Mouse (Mus musculus): Measurements from ENCODE around the gene Tbce. TPM values are rescaled to one million over a fixed set of nuclear protein-coding genes. Genes with fewer than 3 reads are reported as not detected.
A peak's percentile ranks its signal among the peaks of the same experiment; 100 is the strongest.

Tbce gene
- polyA plus RNA-seq (2014; fragmentation: Nextera tagmentation; extraction: Ambion mirVana): 108 and 111 TPM in 2 replicates

DNA sequence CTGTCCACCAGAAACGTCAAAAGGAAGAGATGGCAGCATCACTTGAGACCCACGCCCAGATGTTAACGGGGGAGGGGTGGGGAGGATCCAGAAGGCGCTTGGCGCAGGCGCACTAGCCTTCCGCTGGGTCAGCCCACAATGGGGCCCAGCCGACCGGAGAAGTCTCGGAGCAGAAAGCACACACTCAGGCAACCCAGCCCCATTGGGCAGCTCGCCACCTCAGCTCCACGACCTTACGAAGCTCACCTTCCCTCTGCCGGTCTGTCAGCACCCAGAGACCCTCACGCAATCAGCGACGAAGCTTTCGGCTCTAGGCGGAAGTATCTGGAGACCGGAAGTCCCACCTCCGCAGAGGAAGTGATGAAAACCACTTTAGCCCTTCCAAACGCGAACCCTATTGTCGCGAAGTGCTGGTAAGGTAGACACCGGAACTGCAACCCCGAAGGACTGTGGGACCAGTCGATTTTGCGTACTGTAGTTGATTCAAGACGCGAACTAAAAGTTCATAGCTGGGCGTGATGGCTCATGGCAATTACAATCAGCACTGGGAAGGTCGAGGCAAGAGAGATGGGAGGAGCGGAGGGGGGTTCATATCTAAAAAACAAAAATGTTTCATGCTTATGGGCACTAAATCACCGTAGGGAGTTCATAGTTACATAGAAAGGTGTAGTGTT, at the start of gene Tbce:
Gene Tbce, minus strand, starts transcription at position 347 of the 674 bp plus-strand sequence.
- Histone ChIP-seq H3K27me3 (ENCODE audit: control insufficient read depth, insufficient read depth, low read length) (no peaks in the 10 kb centered on the region), H3K27ac (peak within 1 kb of the TSS; percentile 99), H3K4me3 (replicated peaks; ENCODE audit: low read length) (peak within 1 kb of the TSS; percentile 64), H3K36me3 (replicated peaks; ENCODE audit: control insufficient read depth, insufficient read depth) (no peaks in the 10 kb centered on the region), H3K4me2 (replicated peaks) (peak within 1 kb of the TSS; percentile 83), H3K4me1 (replicated peaks; ENCODE audit: control insufficient read depth, insufficient read depth, low read length) (peaks cover 17% of the 10 kb centered on the region), H3K9ac (peak within 1 kb of the TSS; percentile 92), H3K9me3 (ENCODE audit: control insufficient read depth, low read length) (no peaks in the 10 kb centered on the region)
- under 1% methylated on average over 35 of the region's 35 CpGs for WGBS
- peak; percentile 98 for ATAC-seq (ENCODE audit: low FRiP score)
- peak; percentile 92 for DNase-seq (ENCODE audit: low spot score)

DNA sequence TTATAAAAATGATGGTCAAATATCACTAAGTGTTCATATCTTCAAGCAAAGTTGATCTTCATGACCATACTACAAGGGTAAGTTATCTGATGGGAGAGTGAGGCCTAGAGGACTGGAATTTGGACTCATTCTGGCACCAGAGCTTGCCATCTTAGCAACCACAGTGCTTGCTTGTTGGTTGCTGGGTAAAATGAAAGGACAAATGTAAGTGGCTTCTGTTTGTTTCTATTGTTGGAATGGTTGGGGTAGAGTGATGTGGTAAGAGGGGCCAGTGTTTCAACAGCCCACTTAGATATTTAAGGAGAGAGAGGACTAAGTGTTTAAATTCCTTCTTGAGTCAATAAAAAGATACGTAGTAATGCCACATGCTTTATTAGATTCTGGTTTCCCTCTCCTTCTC, 49.2 kb upstream of the Tbce start:
- H3K4me1 ChIP-seq (replicated peaks; ENCODE audit: control insufficient read depth, insufficient read depth, low read length): no peaks in the 10 kb centered on the region
- no peak overlapping the region for H3K4me2 ChIP-seq (replicated peaks)
- H3K27me3 ChIP-seq (ENCODE audit: control insufficient read depth, insufficient read depth, low read length): no peaks in the 10 kb centered on the region
- no peaks in the 10 kb centered on the region for H3K36me3 ChIP-seq (replicated peaks; ENCODE audit: control insufficient read depth, insufficient read depth)
- H3K4me3 ChIP-seq (replicated peaks; ENCODE audit: low read length): no peak overlapping the region
- DNase-seq (ENCODE audit: low spot score): no peak
- ATAC-seq (ENCODE audit: low FRiP score): no peak
- no peak overlapping the region for H3K9ac ChIP-seq
- 88% methylated on average over 1 of the region's 1 CpGs for WGBS
- no peak overlapping the region for H3K27ac ChIP-seq
- H3K9me3 ChIP-seq (ENCODE audit: control insufficient read depth, low read length): no peaks in the 10 kb centered on the region

- Histone ChIP-seq H3K27ac (no peak overlapping the region), H3K4me3 (replicated peaks; ENCODE audit: low read length) (no peak overlapping the region), H3K9ac (no peak overlapping the region), H3K4me2 (replicated peaks) (no peak overlapping the region), H3K27me3 (ENCODE audit: control insufficient read depth, insufficient read depth, low read length) (no peaks in the 10 kb centered on the region), H3K4me1 (replicated peaks; ENCODE audit: control insufficient read depth, insufficient read depth, low read length) (no peaks in the 10 kb centered on the region), H3K9me3 (ENCODE audit: control insufficient read depth, low read length) (no peaks in the 10 kb centered on the region), H3K36me3 (replicated peaks; ENCODE audit: control insufficient read depth, insufficient read depth) (no peaks in the 10 kb centered on the region)
- WGBS: 98% methylated on average over 1 of the region's 1 CpGs
- no peak for ATAC-seq (ENCODE audit: low FRiP score)
- DNase-seq (ENCODE audit: low spot score): no peak
These were observed 35.9 kb upstream of the Tbce start for GRCm38 (mm10) chr13:14075326-14075725.

- no peaks in the 10 kb centered on the region for H3K9me3 ChIP-seq (ENCODE audit: control insufficient read depth, low read length)
- ATAC-seq (ENCODE audit: low FRiP score) (no peak), DNase-seq (ENCODE audit: low spot score) (no peak)
- no peak overlapping the region for H3K4me2 ChIP-seq (replicated peaks)
- no peak overlapping the region for H3K27ac ChIP-seq
- H3K4me3 ChIP-seq (replicated peaks; ENCODE audit: low read length): no peak overlapping the region
- no peaks in the 10 kb centered on the region for H3K27me3 ChIP-seq (ENCODE audit: control insufficient read depth, insufficient read depth, low read length)
- no peaks in the 10 kb centered on the region for H3K4me1 ChIP-seq (replicated peaks; ENCODE audit: control insufficient read depth, insufficient read depth, low read length)
- no peaks in the 10 kb centered on the region; the same call in 1 of the 2 replicates for H3K36me3 ChIP-seq (replicated peaks; ENCODE audit: control insufficient read depth, insufficient read depth)
- H3K9ac ChIP-seq: no peak overlapping the region
- 91% methylated on average over 1 of the region's 1 CpGs for WGBS
These were observed 34.9 kb upstream of the Tbce start for GRCm38 (mm10) chr13:14074371-14074770.

GRCm38 (mm10) chr13:14069291-14069690, 29.9 kb upstream of the Tbce start:
- DNase-seq (ENCODE audit: low spot score): no peak
- no peak for ATAC-seq (ENCODE audit: low FRiP score)
- peaks cover 13% of the 10 kb centered on the region for H3K4me1 ChIP-seq (replicated peaks; ENCODE audit: control insufficient read depth, insufficient read depth, low read length)
- no peaks in the 10 kb centered on the region for H3K9me3 ChIP-seq (ENCODE audit: control insufficient read depth, low read length)
- no peak overlapping the region for H3K27ac ChIP-seq
- no peak overlapping the region for H3K4me2 ChIP-seq (replicated peaks)
- peaks cover 12% of the 10 kb centered on the region for H3K36me3 ChIP-seq (replicated peaks; ENCODE audit: control insufficient read depth, insufficient read depth)
- H3K27me3 ChIP-seq (ENCODE audit: control insufficient read depth, insufficient read depth, low read length): no peaks in the 10 kb centered on the region
- no peak overlapping the region for H3K4me3 ChIP-seq (replicated peaks; ENCODE audit: low read length)
- no peak overlapping the region for H3K9ac ChIP-seq
- 93% methylated on average over 1 of the region's 1 CpGs for WGBS

DNA sequence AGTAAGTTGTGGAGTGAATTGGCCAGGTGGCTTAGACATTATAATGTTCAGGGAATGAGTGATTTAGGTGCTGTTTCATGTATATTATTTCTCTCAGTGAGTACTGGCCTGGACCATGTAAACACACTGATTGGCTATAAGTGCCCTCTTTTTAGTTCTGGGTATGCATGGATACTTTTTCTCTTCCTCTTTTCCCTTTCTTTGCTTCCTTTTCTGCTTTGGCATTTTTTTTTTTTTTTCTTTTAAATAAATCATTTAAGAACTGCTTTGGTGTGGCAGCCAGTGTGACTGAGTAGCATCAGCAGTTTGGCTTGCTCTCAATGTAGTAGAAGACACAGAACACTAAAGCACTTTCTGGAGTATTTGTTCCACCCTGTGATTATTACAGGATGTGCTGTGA, 28.6 kb upstream of the Tbce start:
- Histone ChIP-seq H3K4me1 (replicated peaks; ENCODE audit: control insufficient read depth, insufficient read depth, low read length) (peaks cover 13% of the 10 kb centered on the region), H3K27me3 (ENCODE audit: control insufficient read depth, insufficient read depth, low read length) (no peaks in the 10 kb centered on the region), H3K4me2 (replicated peaks) (no peak overlapping the region), H3K4me3 (replicated peaks; ENCODE audit: low read length) (no peak overlapping the region), H3K27ac (no peak overlapping the region), H3K36me3 (replicated peaks; ENCODE audit: control insufficient read depth, insufficient read depth) (peaks cover 12% of the 10 kb centered on the region), H3K9me3 (ENCODE audit: control insufficient read depth, low read length) (no peaks in the 10 kb centered on the region), H3K9ac (no peak overlapping the region)
- ATAC-seq (ENCODE audit: low FRiP score) (no peak), DNase-seq (ENCODE audit: low spot score) (no peak)

DNA sequence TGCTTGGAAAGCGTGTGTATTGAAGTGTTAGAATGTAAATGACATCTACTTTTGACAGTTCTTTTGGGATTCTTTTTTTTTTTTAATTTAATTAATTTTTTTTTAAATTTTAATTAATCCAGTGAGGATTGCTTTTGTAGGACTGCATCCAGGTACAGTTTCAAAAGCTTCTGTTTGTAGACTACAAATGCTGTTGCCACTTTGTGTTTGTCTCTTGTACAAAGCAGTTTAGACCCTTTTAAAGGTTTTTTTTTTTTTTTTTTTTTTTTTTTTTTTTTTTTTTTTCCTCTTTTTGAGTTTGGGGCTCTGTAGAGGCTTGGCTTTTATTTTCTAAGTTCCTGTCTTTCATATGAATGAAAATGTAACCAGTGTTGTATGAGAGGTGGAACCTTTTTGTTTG, 26.3 kb upstream of the Tbce start:
- no peak for ATAC-seq (ENCODE audit: low FRiP score)
- Histone ChIP-seq H3K9ac (no peak overlapping the region), H3K27ac (no peak overlapping the region), H3K27me3 (ENCODE audit: control insufficient read depth, insufficient read depth, low read length) (no peaks in the 10 kb centered on the region), H3K36me3 (replicated peaks; ENCODE audit: control insufficient read depth, insufficient read depth) (peaks cover 12% of the 10 kb centered on the region), H3K4me3 (replicated peaks; ENCODE audit: low read length) (no peak overlapping the region), H3K9me3 (ENCODE audit: control insufficient read depth, low read length) (no peaks in the 10 kb centered on the region), H3K4me2 (replicated peaks) (peak overlapping the region; percentile 83; the same call in 1 of the 2 replicates), H3K4me1 (replicated peaks; ENCODE audit: control insufficient read depth, insufficient read depth, low read length) (peaks cover 26% of the 10 kb centered on the region)
- 71% methylated on average over 1 of the region's 1 CpGs for WGBS
- DNase-seq (ENCODE audit: low spot score): no peak

DNA sequence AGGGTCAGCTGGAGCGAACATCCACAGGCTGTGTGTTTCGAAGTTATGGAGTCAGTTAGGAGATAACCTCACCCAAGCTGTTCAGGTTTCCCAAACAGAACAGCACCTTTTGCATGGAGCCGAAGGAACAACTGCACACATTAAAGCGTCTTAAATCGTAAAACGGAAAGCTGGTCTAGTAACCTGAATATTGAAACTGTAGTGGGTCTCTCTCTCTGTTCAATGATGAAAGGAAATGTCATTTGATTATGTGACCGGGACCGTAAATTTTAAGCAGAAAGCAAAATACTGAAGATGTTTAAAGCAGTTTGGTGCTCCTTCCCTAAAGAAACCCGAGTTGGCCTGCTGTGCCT, 25.6 kb upstream of the Tbce start:
- WGBS: 22% methylated on average over 9 of the region's 9 CpGs
- peak overlapping the region; percentile 86 for H3K4me3 ChIP-seq (replicated peaks; ENCODE audit: low read length)
- H3K9ac ChIP-seq: peak overlapping the region; percentile 93
- peak overlapping the region; percentile 83 for H3K4me2 ChIP-seq (replicated peaks)
- no peaks in the 10 kb centered on the region for H3K27me3 ChIP-seq (ENCODE audit: control insufficient read depth, insufficient read depth, low read length)
- DNase-seq (ENCODE audit: low spot score): peak; percentile 27
- H3K36me3 ChIP-seq (replicated peaks; ENCODE audit: control insufficient read depth, insufficient read depth): peaks cover 12% of the 10 kb centered on the region
- H3K4me1 ChIP-seq (replicated peaks; ENCODE audit: control insufficient read depth, insufficient read depth, low read length): peaks cover 26% of the 10 kb centered on the region
- peak overlapping the region; percentile 94; the same call in 1 of the 2 replicates for H3K27ac ChIP-seq
- H3K9me3 ChIP-seq (ENCODE audit: control insufficient read depth, low read length): no peaks in the 10 kb centered on the region
- ATAC-seq (ENCODE audit: low FRiP score): no peak

DNA sequence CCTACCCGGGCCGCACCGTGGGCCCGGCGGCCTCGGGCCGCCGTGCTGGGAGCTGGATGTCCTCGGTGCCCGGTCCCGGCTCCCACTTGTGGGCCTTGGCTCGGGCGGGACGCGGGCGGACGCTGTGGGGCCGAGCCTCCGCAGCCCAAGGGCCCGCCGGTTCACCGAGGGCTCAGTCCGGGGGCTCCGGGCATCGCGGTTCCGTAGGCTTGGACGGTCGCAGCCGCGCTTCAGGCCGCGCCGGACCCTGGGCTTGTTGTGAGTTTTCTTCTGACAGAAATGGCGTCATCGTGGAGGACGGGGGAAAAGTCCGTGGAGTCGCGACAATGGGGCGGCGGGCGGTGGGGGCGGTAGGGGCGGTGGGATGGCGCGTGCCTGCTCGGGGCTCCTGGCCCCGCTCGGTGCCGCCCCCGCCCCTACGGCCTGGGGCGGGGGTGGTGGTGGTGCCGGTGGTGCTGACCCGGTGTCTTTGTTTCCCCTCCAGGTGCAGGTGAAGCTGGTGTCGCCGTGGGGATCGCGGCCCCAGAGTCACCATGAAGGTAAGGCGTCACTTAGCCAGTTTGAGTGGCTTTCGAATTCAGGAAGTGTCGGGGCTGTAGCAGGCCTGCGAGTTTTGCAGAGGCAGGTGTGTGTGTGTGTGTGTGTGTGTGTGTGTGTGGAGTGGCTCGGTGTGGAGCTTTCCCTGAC, 25.0 kb upstream of the Tbce start:
- Histone ChIP-seq H3K9me3 (ENCODE audit: control insufficient read depth, low read length) (no peaks in the 10 kb centered on the region), H3K4me2 (replicated peaks) (peak overlapping the region; percentile 83), H3K9ac (peak overlapping the region; percentile 93), H3K36me3 (replicated peaks; ENCODE audit: control insufficient read depth, insufficient read depth) (peaks cover 13% of the 10 kb centered on the region), H3K4me1 (replicated peaks; ENCODE audit: control insufficient read depth, insufficient read depth, low read length) (peaks cover 26% of the 10 kb centered on the region), H3K4me3 (replicated peaks; ENCODE audit: low read length) (peak overlapping the region; percentile 86), H3K27me3 (ENCODE audit: control insufficient read depth, insufficient read depth, low read length) (no peaks in the 10 kb centered on the region), H3K27ac (peak overlapping the region; percentile 94)
- ATAC-seq (ENCODE audit: low FRiP score): no peak
- no peak for DNase-seq (ENCODE audit: low spot score)
- 0% methylated on average over 52 of the region's 65 CpGs for WGBS
